ENCODE assay signal across 8 mouse cellular contexts in the genomic region with DNA sequence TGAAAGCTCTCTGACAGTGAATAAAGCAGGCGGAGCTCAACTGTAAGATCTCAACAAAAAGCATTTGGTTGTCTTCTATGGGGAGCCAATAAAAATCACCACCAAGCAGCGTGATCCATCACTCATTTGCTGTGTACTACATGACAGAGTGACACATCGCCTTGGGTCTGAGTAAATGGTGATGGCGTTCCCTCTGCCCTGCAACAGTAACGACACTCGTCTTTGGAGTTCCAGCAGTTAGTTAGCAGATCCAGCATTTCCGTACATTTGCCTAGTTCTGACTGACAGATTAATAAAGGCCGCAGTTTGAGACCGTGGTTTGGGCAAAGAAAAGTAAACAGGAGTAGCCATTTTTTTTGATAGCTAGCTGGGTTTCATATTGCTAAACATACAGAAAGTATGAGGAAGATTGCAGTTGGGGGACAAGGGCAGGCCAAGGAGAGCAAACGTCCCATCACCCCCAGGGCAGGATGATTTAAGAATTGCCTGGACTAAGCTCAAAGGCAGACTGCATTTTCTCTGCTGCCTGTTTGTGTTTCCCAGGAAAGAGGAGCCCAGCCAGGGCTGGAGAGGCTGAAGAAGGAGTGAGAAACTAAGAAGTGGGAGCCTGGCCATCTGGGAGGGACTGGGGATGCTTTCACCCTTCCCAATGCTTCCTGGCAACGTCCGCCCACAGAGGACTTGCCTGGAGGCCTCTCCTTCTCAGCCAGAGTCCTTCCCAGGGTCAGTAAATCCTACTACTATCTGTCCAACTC. TPM values are rescaled to one million over a fixed set of nuclear protein-coding genes. Genes with fewer than 3 reads are reported as not detected.
DNase-seq lines count a peak whose midpoint lies in the region; ATAC-seq lines count a peak whose summit lies in the region.

No protein-coding gene starts in this region.

- DNase-seq in adrenal gland, postnatal 10 days, result peak; percentile 28
- DNase-seq in adrenal gland, adult 2 months, result no peak
- DNase-seq in cerebellum, adult 9-11 months, result peak; percentile 49
- peak; percentile 53 to 78 for DNase-seq in gastrocnemius, postnatal 4 days (ENCODE audit: low spot score in 2 of 2)
- DNase-seq in layer of hippocampus, postnatal 10 days (ENCODE audit: low spot score in 2 of 2), result peak; percentile 50 to 72
- DNase-seq in adrenal gland, adult 18-20 months (ENCODE audit: low spot score in 2 of 2), result no peak

- H3K9ac ChIP-seq in neural tube, embryonic 12.5 days, result no peak overlapping the region

- 53% methylated on average over 12 of the region's 12 CpGs for WGBS in neural tube, embryonic 12.5 days

- no peak overlapping the region for H3K27ac ChIP-seq in neural tube, embryonic 12.5 days

- no peaks in the 10 kb centered on the region for H3K9me3 ChIP-seq in neural tube, embryonic 12.5 days

- no peaks in the 10 kb centered on the region for H3K27me3 ChIP-seq in neural tube, embryonic 12.5 days (replicated peaks)

- H3K4me1 ChIP-seq in neural tube, embryonic 12.5 days, result no peaks in the 10 kb centered on the region

- peak; percentile 39; the same call in 1 of the 2 replicates for ATAC-seq in neural tube, embryonic 12.5 days (ENCODE audit: low FRiP score, low read depth)
- no peak for ATAC-seq in CD4-positive, CD25-positive, alpha-beta regulatory T cell, adult 4 months

- no peak overlapping the region for H3K4me3 ChIP-seq in neural tube, embryonic 12.5 days

- H3K4me2 ChIP-seq in neural tube, embryonic 12.5 days (replicated peaks), result no peak overlapping the region

- H3K36me3 ChIP-seq in neural tube, embryonic 12.5 days, result no peaks in the 10 kb centered on the region

RNA-seq across cellular contexts. Expression of gene Fjx1, which starts 11.5 kb away (rescaled TPM):
- 1 to 10 TPM; 1.9 to 2.0 TPM for total RNA-seq in adrenal gland, postnatal 10 days (2021)
- total RNA-seq in adrenal gland, adult 2 months (2021), result under 1 TPM; 0.35 to 0.66 TPM
- 0.70 and 1.6 TPM in 2 replicates for polyA plus RNA-seq in adrenal gland, adult 2 months (2012; rRNA removed)
- total RNA-seq in gastrocnemius, postnatal 4 days (2021), result 1 to 10 TPM; 7.2 to 7.3 TPM
- total RNA-seq in layer of hippocampus, postnatal 10 days (2021), result 10 to 100 TPM; 64.8 to 72.0 TPM
- polyA plus RNA-seq in neural tube, embryonic 12.5 days (2016; fragmentation: Nextera tagmentation; extraction: Ambion mirVana), result 47.3 and 52.4 TPM in 2 replicates
- not detected for polyA plus RNA-seq in CD4-positive, CD25-positive, alpha-beta regulatory T cell, adult 4 months (2017; shearing (Covaris generic))
- under 1 TPM; 0.63 to 0.70 TPM for total RNA-seq in adrenal gland, adult 18-20 months (2021)

RNA-seq across cellular contexts. Expression of gene Trim44, which starts 56.1 kb away (rescaled TPM):
- 10 to 100 TPM; 58.0 to 64.2 TPM for total RNA-seq in adrenal gland, postnatal 10 days (2021)
- 10 to 100 TPM; 59.9 to 61.0 TPM for total RNA-seq in adrenal gland, adult 2 months (2021)
- 20.6 and 20.9 TPM in 2 replicates for polyA plus RNA-seq in adrenal gland, adult 2 months (2012; rRNA removed)
- total RNA-seq in gastrocnemius, postnatal 4 days (2021), result 10 to 100 TPM; 41.5 to 43.7 TPM
- 100 to 1,000 TPM; 162 to 165 TPM for total RNA-seq in layer of hippocampus, postnatal 10 days (2021)
- polyA plus RNA-seq in neural tube, embryonic 12.5 days (2016; fragmentation: Nextera tagmentation; extraction: Ambion mirVana), result 61.5 and 67.9 TPM in 2 replicates
- polyA plus RNA-seq in CD4-positive, CD25-positive, alpha-beta regulatory T cell, adult 4 months (2017; shearing (Covaris generic)), result 10 to 100 TPM in 1 of 2 experiments, 1 to 10 TPM in 1; 8.1 to 10.6 TPM
- 10 to 100 TPM; 65.3 to 66.3 TPM for total RNA-seq in adrenal gland, adult 18-20 months (2021)

Comparison
In these comparisons a context has a peak if more than half of its experiments do, and no peak if none do; other contexts are left out.
1. DNase-seq: peak in adrenal gland, postnatal 10 days (single experiment), cerebellum, adult 9-11 months (single experiment), gastrocnemius, postnatal 4 days (2 of 2) and layer of hippocampus, postnatal 10 days (2 of 2); none in adrenal gland, adult 2 months (single experiment) and adrenal gland, adult 18-20 months (0 of 2).
2. RNA of gene Fjx1, which starts 11.5 kb away (total RNA-seq): 64.8 to 72.0 TPM in layer of hippocampus, postnatal 10 days; 7.2 to 7.3 TPM in gastrocnemius, postnatal 4 days, 1.9 to 2.0 TPM in adrenal gland, postnatal 10 days, 0.63 to 0.70 TPM in adrenal gland, adult 18-20 months and 0.35 to 0.66 TPM in adrenal gland, adult 2 months; every median in the first group is over 4 times any median in the second.